Mouse (Mus musculus) olfactory bulb, adult 2 months (tissue): ENCODE measurements around the gene Fam208a.

Experiments
- CTCF ChIP-seq: fragments of 200-500 bp; IDR thresholded peaks from 2 replicates; pipeline ENCODE4 v1.5.1; 2012; ENCODE audit warnings: low read depth, mild to moderate bottlenecking, low read length, moderate library complexity; ENCODE audit not compliant: insufficient read depth
- POLR2A ChIP-seq: fragments of 200-500 bp; IDR thresholded peaks from 2 replicates; pipeline ENCODE4 v1.6.1; 2012; ENCODE audit warnings: mild to moderate bottlenecking, low read depth, low read length, moderate library complexity; ENCODE audit not compliant: insufficient read depth

GRCm38 (mm10) chr14:27524541-27524940 lies 95.9 kb downstream of the Fam208a start:
- TF ChIP-seq POLR2A (no peak), CTCF (no peak)
